Mouse (Mus musculus) thymus, adult 2 months (tissue): ENCODE measurements around the gene Emx2.

Experiments used
- CTCF ChIP-seq: fragments of 200-500 bp; IDR thresholded peaks from 2 replicates; pipeline ENCODE4 v1.5.1; 2012; ENCODE audit warnings: mild to moderate bottlenecking, control low read depth, low read length, moderate library complexity, borderline replicate concordance; ENCODE audit not compliant: control insufficient read depth, poor library complexity, insufficient read depth; ENCODE audit errors: extremely low read depth
- POLR2A ChIP-seq: fragments of 200-500 bp; IDR thresholded peaks from 2 replicates; pipeline ENCODE4 v1.6.1; 2012; ENCODE audit warnings: mild to moderate bottlenecking, low read length, control low read depth, moderate library complexity; ENCODE audit not compliant: control insufficient read depth, poor library complexity, insufficient read depth; ENCODE audit errors: extremely low read depth

- TF ChIP-seq POLR2A (no peak), CTCF (no peak)
These were observed 8.3 kb downstream of the Emx2 start for GRCm38 (mm10) chr19:59466417-59466937.
